Mouse (Mus musculus): ENCODE measurements around the gene Spns3. TPM values are rescaled to one million over a fixed set of nuclear protein-coding genes. Genes with fewer than 3 reads are reported as not detected.

The Spns3 gene
- total and polyA plus RNA-seq, 3 experiments, result 5.2 to 12.7 TPM; not detected in 1

DNA sequence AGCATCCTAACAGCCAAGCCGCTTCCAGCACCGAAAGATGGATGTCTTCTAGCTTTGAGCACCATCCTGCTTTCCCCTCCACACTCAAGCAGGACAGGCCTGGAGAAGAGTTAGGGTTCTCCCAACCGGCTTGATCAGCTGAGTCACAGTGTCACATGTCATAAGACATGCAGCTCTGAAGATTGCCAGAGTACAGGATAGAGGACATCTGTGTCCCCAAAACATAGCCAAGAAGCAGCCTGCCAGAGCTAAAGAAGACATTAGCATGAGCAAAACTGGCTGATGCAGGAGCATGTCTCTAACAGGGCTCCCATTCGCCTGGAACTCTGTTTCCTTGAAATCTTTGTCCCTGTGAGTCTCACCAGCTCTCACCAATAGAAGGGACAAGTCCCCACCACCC is 24.1 kb downstream of the Spns3 start:
- Histone ChIP-seq H3K4me3 (ENCODE audit: control insufficient read depth in 1 of 2, insufficient read depth in 1 of 2, low read depth in 2 of 2, low read length in 2 of 2) (no peak overlapping the region), H3K36me3 (ENCODE audit: control insufficient read depth in 1 of 2, insufficient read depth in 2 of 2, low read length in 2 of 2) (no peaks in the 10 kb centered on the region), H3K27ac (ENCODE audit: control insufficient read depth, low read depth, low read length) (no peak overlapping the region), H3K79me2 (ENCODE audit: control insufficient read depth, insufficient read depth, low read length, poor library complexity) (no peaks in the 10 kb centered on the region), H3K9me3 (replicated peaks; ENCODE audit: insufficient read depth, low read length) (no peaks in the 10 kb centered on the region), H3K4me1 (ENCODE audit: control insufficient read depth in 1 of 2, insufficient read depth in 2 of 2, low read length in 2 of 2) (no peaks in the 10 kb centered on the region), H3K27me3 (ENCODE audit: control insufficient read depth in 1 of 2, insufficient read depth in 2 of 2, low read length in 2 of 2) (no peaks in the 10 kb centered on the region), H3K9ac (ENCODE audit: control insufficient read depth, low read depth, low read length, poor library complexity, severe bottlenecking) (no peak overlapping the region)
- TF ChIP-seq RAD21 (IDR thresholded peaks at IDR 0.05; ENCODE audit: low read depth, low read length) (no peak), MEF2A (IDR thresholded peaks at IDR 0.05; ENCODE audit: extremely low read depth, insufficient replicate concordance, low read depth, low read length, poor library complexity, severe bottlenecking) (no peak), CHD2 (IDR thresholded peaks at IDR 0.05; ENCODE audit: low read length) (no peak), GATA1 (IDR thresholded peaks at IDR 0.05; ENCODE audit: low read depth, low read length) (no peak), ETS1 (IDR thresholded peaks at IDR 0.05; ENCODE audit: low read depth, low read length) (no peak), POLR2A (IDR thresholded peaks at IDR 0.05; ENCODE audit: control insufficient read depth in 1 of 2, insufficient read depth in 1 of 2, low read depth in 1 of 2, low read length in 2 of 2, poor library complexity in 1 of 2) (no peak)
- no peak for DNase-seq (ENCODE audit: low read depth, low spot score)

DNA sequence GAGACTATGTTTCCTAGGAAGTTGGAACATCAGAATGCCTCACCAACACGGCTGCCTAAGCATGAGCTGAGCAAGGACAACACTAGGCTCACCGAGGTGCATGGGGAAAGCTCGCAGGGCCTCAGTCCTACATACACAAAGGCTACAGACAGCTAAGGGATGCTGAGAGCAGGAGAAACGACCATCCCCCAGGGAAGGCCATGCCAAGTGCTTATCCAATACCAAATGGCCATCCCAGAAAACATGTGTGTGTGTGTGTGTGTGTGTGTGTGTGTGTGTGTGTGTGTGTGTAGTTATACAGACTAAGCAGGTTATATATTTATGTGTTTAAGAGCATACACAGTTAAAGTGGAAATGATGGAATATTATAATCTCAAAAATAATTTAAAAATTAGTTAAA is 26.6 kb downstream of the Spns3 start:
- no peak overlapping the region for H3K9ac ChIP-seq (ENCODE audit: control insufficient read depth, low read depth, low read length, poor library complexity, severe bottlenecking)
- no peaks in the 10 kb centered on the region for H3K27me3 ChIP-seq (ENCODE audit: control insufficient read depth in 1 of 2, insufficient read depth in 2 of 2, low read length in 2 of 2)
- no peaks in the 10 kb centered on the region for H3K4me1 ChIP-seq (ENCODE audit: control insufficient read depth in 1 of 2, insufficient read depth in 2 of 2, low read length in 2 of 2)
- no peaks in the 10 kb centered on the region for H3K9me3 ChIP-seq (replicated peaks; ENCODE audit: insufficient read depth, low read length)
- H3K4me3 ChIP-seq (ENCODE audit: control insufficient read depth in 1 of 2, insufficient read depth in 1 of 2, low read depth in 2 of 2, low read length in 2 of 2), result no peak overlapping the region
- TF ChIP-seq MAZ (IDR thresholded peaks at IDR 0.05; ENCODE audit: low read depth, low read length) (no peak), BHLHE40 (IDR thresholded peaks at IDR 0.05; ENCODE audit: borderline replicate concordance, low read depth, low read length) (no peak), POLR2AphosphoS2 (IDR thresholded peaks at IDR 0.05; ENCODE audit: low read length) (no peak), HCFC1 (IDR thresholded peaks at IDR 0.05; ENCODE audit: low read depth, low read length) (no peak), GATA1 (IDR thresholded peaks at IDR 0.05; ENCODE audit: low read depth, low read length) (no peak), RAD21 (IDR thresholded peaks at IDR 0.05; ENCODE audit: low read depth, low read length) (no peak), MYB (IDR thresholded peaks at IDR 0.05; ENCODE audit: low read depth, low read length) (no peak), NRF1 (IDR thresholded peaks at IDR 0.05; ENCODE audit: insufficient read depth, low read depth, low read length, poor library complexity, severe bottlenecking) (no peak), MXI1 (IDR thresholded peaks at IDR 0.05; ENCODE audit: low read depth, low read length) (no peak), NELFE (IDR thresholded peaks at IDR 0.05; ENCODE audit: low read depth, low read length) (no peak), SMC3 (IDR thresholded peaks at IDR 0.05; ENCODE audit: low read depth, low read length) (no peak)
- no peak for DNase-seq (ENCODE audit: low read depth, low spot score)
- H3K36me3 ChIP-seq (ENCODE audit: control insufficient read depth in 1 of 2, insufficient read depth in 2 of 2, low read length in 2 of 2), result no peaks in the 10 kb centered on the region
- no peak overlapping the region for H3K27ac ChIP-seq (ENCODE audit: control insufficient read depth, low read depth, low read length)
- no peaks in the 10 kb centered on the region for H3K79me2 ChIP-seq (ENCODE audit: control insufficient read depth, insufficient read depth, low read length, poor library complexity)

DNA sequence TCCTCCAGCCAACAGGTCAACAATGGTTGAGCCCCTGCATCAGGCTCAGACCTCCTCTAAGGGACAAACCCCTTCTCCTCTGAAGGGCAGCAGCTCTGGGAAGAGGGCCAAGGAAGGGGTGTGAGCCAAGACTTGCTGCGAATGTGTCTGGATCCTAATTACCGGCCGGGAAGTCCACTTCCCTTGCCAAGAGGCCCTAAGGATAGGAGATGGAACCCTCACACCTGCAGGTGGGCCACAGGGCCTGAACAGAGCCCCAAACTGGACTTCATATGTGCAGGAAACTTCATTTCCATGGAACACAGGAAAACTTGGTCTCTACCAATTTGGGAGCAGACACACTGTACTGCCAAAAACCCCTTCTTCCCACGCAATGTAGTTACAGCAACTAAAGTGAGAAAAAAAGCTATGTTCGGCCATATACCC is 27.7 kb downstream of the Spns3 start:
- Histone ChIP-seq H3K36me3 (ENCODE audit: control insufficient read depth in 1 of 2, insufficient read depth in 2 of 2, low read length in 2 of 2) (no peaks in the 10 kb centered on the region), H3K27ac (ENCODE audit: control insufficient read depth, low read depth, low read length) (no peak overlapping the region), H3K79me2 (ENCODE audit: control insufficient read depth, insufficient read depth, low read length, poor library complexity) (no peaks in the 10 kb centered on the region), H3K4me1 (ENCODE audit: control insufficient read depth in 1 of 2, insufficient read depth in 2 of 2, low read length in 2 of 2) (no peaks in the 10 kb centered on the region), H3K27me3 (ENCODE audit: control insufficient read depth in 1 of 2, insufficient read depth in 2 of 2, low read length in 2 of 2) (no peaks in the 10 kb centered on the region), H3K4me3 (ENCODE audit: control insufficient read depth in 1 of 2, insufficient read depth in 1 of 2, low read depth in 2 of 2, low read length in 2 of 2) (no peak overlapping the region), H3K9me3 (replicated peaks; ENCODE audit: insufficient read depth, low read length) (no peaks in the 10 kb centered on the region), H3K9ac (ENCODE audit: control insufficient read depth, low read depth, low read length, poor library complexity, severe bottlenecking) (no peak overlapping the region)
- TF ChIP-seq MXI1 (IDR thresholded peaks at IDR 0.05; ENCODE audit: low read depth, low read length) (no peak), RCOR1 (IDR thresholded peaks at IDR 0.05; ENCODE audit: low read depth, low read length) (no peak), EP300 (IDR thresholded peaks at IDR 0.05; ENCODE audit: low read depth in 1 of 2, low read length in 2 of 2) (no peak), MYB (IDR thresholded peaks at IDR 0.05; ENCODE audit: low read depth, low read length) (no peak), TBP (IDR thresholded peaks at IDR 0.05; ENCODE audit: low read depth, low read length) (no peak), SIN3A (IDR thresholded peaks at IDR 0.05; ENCODE audit: low read length) (no peak)
- DNase-seq (ENCODE audit: low read depth, low spot score), result no peak

All from MEL (cell line).